Mouse (Mus musculus) MEL (cell line): ENCODE data around the gene Gm20695.

ENCODE experiments used
- BHLHE40 ChIP-seq: IDR thresholded peaks from 2 replicates; pipeline ENCODE4 v1.6.1; 2012; ENCODE audit warnings: low read depth, mild to moderate bottlenecking, inconsistent platforms, low read length, improper control_type of control experiment, borderline replicate concordance
- CTCF ChIP-seq, 3 experiments: IDR thresholded peaks in 2 of 3; conservative IDR thresholded peaks in 1 of 3; 2 replicates each; pipeline ENCODE4 v1.5.1; 2011 to 2012; ENCODE audit warnings: low read length in 3 of 3, low read depth in 2 of 3, mild to moderate bottlenecking in 2 of 3, improper control_type of control experiment in 1 of 3, inconsistent platforms in 1 of 3, mixed read lengths in 1 of 3, moderate library complexity in 1 of 3; ENCODE audit not compliant: control insufficient read depth in 1 of 3, insufficient read depth in 1 of 3, poor library complexity in 1 of 3, severe bottlenecking in 1 of 3
- EP300 ChIP-seq, 2 experiments: IDR thresholded peaks; 2 replicates each; pipeline ENCODE4 v1.6.1; 2011; ENCODE audit warnings: improper control_type of control experiment in 2 of 2, low read length in 2 of 2, low read depth in 1 of 2, mild to moderate bottlenecking in 1 of 2
- MAFK ChIP-seq: IDR thresholded peaks from 2 replicates; pipeline ENCODE4 v1.6.1; 2011; ENCODE audit warnings: low read depth, mild to moderate bottlenecking, low read length, improper control_type of control experiment, borderline replicate concordance
- MXI1 ChIP-seq: IDR thresholded peaks from 2 replicates; pipeline ENCODE4 v1.6.1; 2011; ENCODE audit warnings: mild to moderate bottlenecking, low read depth, low read length, improper control_type of control experiment
- SIN3A ChIP-seq: IDR thresholded peaks from 2 replicates; pipeline ENCODE4 v1.6.1; 2012; ENCODE audit warnings: low read length, improper control_type of control experiment, inconsistent platforms
- USF2 ChIP-seq, 2 experiments: IDR thresholded peaks; 2 replicates each; pipeline ENCODE4 v1.6.1; 2011 to 2012; ENCODE audit warnings: improper control_type of control experiment in 2 of 2, low read length in 2 of 2, borderline replicate concordance in 1 of 2, inconsistent platforms in 1 of 2, low read depth in 1 of 2, mild to moderate bottlenecking in 1 of 2; ENCODE audit not compliant: insufficient read depth in 1 of 2

DNA sequence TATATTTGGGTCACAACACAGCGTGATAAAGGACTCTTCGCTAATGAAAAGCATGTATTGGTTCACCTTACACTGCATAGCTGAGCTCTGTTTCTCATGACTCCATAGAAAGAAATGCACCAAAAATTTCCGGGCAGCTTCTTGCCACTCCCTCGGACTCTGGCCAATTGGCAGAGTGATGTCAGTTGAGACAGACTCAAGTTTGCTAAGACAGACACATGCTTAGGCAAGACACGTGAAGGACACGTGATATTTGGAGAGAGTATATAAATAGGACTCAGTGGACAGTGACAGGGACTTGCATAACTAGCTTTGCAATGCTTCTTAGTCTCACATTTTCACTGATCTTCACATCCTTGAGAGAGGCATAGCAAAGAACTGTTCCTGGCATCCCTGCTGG lies 71.9 kb downstream of the Gm20695 start:
- TF ChIP-seq CTCF (IDR thresholded peaks at IDR 0.05 in 2 of 3, conservative IDR thresholded peaks at IDR 0.05 in 1 of 3; ENCODE audit: control insufficient read depth in 1 of 3, insufficient read depth in 1 of 3, low read depth in 2 of 3, low read length in 3 of 3, poor library complexity in 1 of 3, severe bottlenecking in 1 of 3) (no peak), EP300 (IDR thresholded peaks at IDR 0.05; ENCODE audit: low read depth in 1 of 2, low read length in 2 of 2) (no peak), MXI1 (no peak), USF2 (IDR thresholded peaks at IDR 0.05; ENCODE audit: borderline replicate concordance in 1 of 2, insufficient read depth in 1 of 2, low read depth in 1 of 2, low read length in 2 of 2) (no peak), BHLHE40 (no peak), SIN3A (no peak), MAFK (no peak)
